Mouse (Mus musculus) erythroid progenitor cell, adult 5-6 weeks (primary cell): ENCODE results near the gene H2afv. TPM values are rescaled to one million over a fixed set of nuclear protein-coding genes. Genes with fewer than 3 reads are reported as not detected.
A peak's percentile ranks its signal among the peaks of the same experiment; 100 is the strongest.
"Not testable (repeated sequence)": the region's sequence is repeated elsewhere in the genome, so short reads cannot be mapped to it uniquely, and the experiment has no call there.

Source experiments
- ATAC-seq: replicated peaks from 2 replicates; pipeline ENCODE4 v1.8.0; 2016; ENCODE audit warnings: moderate number of reproducible peaks, mild to moderate bottlenecking, moderate TSS enrichment, inconsistent platforms; ENCODE audit not compliant: poor library complexity, low FRiP score, severe bottlenecking
- total RNA-seq, 2 experiments: library from RNA; stranded (forward) in 1 of 2; stranded (reverse) in 1 of 2; fragments of 150-400 nt in 1 of 2; fragments of 186-747, 209-891 nt in 1 of 2; gene quantifications; 2 replicates each; pipeline versions ENCODE4 v1.2.3 to v1.2.4; 2015 to 2017; ENCODE audit warnings: low replicate concordance in 2 of 2

The H2afv gene
- total RNA-seq, 2 experiments from 2014 or later = 160 to 209 TPM

- no peak for ATAC-seq
Measured at GRCm38 (mm10) chr11:6417490-6417889, 26.8 kb downstream of the H2afv start.

DNA sequence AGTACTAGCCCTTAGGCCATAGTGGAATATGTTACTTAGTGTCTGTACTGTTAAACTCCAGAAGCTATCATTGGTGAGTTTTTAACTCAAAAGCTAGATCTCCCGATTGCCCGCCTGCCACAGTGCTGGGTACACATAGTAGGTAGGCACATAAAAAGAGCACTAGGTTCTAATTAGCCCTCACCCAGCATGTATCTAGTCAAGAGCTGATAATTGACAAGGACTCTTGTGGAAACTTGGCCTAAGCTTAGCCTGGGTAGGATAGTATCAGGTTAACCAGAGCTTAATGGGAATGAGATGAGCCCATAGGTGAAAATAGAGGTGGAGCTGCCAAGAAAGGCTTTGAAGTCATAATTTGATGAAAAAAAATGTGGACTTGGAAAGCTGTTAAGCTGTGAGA lies 27.2 kb downstream of the H2afv start:
- no peak for ATAC-seq

DNA sequence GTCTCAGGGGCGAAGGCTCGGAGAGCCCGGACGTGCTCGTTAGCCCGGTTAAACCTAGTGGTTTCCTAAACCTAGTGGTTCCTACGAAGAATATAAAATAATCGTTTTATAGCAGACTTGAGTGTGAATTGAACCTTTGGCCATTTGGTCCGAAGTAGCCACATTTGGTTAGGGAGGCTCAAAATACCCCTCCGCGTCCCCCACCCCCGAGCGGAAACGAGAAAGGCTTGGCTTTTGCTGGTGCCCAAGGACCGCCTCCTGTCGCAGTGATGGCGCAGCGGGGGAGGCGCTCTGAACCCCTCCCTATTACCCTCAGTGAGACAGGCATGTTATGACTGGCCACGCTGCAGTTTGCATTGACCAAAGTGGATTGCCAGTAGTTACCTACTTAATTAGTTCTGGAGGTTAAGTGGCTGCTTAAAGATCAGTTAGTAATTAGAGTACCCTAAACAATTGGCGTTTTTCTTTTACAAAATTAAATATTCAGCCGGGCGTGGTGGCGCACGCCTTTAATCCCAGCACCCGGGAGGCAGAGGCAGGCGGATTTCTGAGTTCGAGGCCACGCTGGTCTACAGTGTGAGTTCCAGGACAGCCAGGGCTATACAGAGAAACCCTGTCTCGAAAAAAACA lies 27.7 kb downstream of the H2afv start:
- ATAC-seq = peak; percentile 83

DNA sequence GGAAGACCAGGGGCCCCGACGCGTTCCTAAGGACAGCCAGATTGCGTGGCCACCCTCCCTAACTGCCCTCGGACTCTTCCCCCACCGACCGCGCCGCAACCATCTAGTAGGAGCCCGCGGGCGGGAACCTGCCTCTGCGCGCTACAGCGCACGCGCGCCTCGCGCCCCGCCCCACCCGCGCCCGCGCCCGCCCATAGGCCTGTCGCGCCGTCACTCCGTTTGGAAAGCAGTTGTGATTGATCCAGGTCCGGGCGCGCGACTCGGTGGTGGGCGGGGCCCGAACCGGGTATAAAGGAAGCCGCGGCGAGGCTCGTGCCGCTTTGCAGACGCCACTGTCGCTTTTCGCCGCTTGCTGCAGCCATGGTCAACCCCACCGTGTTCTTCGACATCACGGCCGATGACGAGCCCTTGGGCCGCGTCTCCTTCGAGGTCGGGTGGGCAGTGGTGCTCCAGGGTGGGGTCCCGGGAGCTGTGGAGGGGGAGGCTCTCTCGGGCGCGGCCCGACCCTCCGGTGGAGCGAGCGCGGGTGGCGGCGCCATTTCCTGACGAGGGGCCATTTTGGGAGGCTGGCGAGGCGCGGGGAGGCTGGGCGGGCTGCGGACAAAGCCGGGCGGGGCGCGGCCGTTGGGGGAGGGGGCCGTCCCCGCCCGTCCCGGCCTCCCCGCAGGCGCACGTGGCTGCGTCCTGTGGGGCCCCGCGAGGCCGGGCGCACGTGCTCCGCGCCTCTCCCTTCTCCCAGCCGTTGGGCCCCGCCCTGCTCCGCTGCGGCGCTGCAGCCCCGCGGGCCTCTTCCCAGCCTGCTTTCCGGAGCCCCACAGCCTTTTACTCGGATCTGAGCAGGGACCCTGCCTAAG lies 28.5 kb downstream of the H2afv start:
- peak; percentile 83 for ATAC-seq

DNA sequence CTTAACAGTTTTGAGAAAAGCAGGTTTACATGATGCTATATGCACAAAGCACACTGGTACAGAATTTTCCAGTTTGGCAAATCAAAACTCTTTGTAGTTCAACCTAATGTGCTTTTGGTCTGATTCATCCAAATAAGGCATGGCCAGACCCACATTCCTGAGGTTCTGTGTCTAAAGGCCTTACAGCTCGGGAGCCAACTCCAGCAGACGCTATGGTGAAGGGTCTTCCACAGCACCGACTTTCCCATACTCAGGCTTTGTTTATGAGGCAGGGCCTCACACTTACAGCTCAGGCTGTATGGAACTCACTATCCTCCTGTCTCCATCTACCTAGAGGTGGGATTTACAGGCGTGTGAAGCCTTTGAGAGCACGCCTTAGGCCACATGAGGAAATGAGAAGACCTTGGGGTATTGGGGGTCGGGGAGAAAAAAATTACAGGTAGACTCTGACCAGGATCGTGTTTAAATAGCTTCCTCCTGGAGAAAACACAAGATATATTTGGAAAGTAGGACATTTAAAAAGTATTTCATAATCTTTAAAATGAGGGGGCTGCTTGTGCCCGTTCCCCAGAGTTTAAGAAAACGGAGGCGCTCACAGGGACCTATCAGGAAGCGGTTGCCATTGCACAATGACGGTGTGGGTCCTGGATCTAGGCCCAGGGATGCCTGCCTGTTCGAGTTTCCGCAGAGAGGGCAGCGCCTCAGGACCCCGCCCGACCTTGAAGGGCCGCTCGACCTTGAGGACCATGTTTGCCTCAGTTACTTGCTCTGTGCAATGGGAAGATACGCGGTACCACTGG lies 29.3 kb downstream of the H2afv start, which contains the start of gene Ppia:
Gene Ppia, plus strand, starts transcription at position 693 of the 800 bp plus-strand sequence.
- peak; percentile 47 for ATAC-seq

DNA sequence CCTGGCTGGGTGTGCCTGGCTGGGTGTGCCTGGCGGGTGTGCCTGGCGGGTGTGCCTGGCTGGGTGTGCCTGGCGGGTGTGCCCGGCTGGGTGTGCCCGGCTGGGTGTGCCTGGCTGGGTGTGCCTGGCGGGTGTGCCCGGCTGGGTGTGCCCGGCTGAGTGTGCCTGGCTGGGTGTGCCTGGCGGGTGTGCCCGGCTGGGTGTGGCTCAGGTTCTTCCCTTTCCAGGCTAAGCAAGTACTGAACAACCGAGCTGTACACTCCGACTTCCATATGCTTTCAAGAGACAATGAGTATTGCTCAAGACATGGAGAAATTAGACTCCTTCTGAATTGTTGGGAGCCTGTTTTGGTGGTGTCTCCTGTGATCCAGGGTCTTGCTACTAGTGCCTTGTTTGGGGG lies 31.0 kb downstream of the H2afv start:
- ATAC-seq = no peak

- ATAC-seq = no peak
Measured at GRCm38 (mm10) chr11:6411684-6412083, 32.6 kb downstream of the H2afv start.

- not testable (repeated sequence) for ATAC-seq
Measured at GRCm38 (mm10) chr11:6410755-6411154, 33.5 kb downstream of the H2afv start.

DNA sequence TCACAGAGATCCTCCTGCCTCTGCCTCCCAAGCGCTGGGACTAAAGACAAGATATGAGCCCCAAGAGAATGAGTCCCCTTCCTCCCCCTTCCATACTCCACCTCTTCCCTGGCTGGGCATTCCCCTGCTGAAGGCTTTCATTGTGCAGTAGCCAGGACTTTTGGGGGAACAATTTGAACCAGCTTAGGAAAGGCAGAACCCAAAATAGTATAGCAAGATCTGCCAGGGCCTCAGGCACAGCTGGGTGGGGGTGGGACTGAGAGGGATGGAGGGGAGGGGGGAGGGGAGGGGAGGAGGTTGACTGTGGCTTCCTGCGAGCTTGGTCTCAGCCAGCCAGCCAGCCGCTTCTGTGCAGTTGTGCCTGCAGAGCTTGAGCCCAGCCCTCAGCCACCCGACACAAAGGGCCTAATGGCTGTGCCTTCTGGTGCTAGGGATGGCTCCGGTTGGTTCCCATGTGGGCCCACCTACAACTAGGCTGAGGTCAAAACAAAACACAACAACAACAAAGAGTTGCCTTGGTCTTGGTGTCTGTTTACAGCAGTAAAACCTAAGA lies 34.1 kb downstream of the H2afv start:
- ATAC-seq = no peak

- no peak for ATAC-seq
Measured at GRCm38 (mm10) chr11:6407162-6407621, 37.1 kb downstream of the H2afv start.

- ATAC-seq = no peak; the same call in 1 of the 2 replicates
Measured at GRCm38 (mm10) chr11:6406251-6407161, 37.7 kb downstream of the H2afv start.

- no peak for ATAC-seq
Measured at GRCm38 (mm10) chr11:6405591-6406081, 38.6 kb downstream of the H2afv start.

- ATAC-seq = no peak
Measured at GRCm38 (mm10) chr11:6404699-6405566, 39.3 kb downstream of the H2afv start.

- ATAC-seq = no peak
Measured at GRCm38 (mm10) chr11:6403830-6404405, 40.3 kb downstream of the H2afv start.

GRCm38 (mm10) chr11:6402515-6403510 lies 41.4 kb downstream of the H2afv start:
- peak; percentile 64; the same call in 1 of the 2 replicates for ATAC-seq

DNA sequence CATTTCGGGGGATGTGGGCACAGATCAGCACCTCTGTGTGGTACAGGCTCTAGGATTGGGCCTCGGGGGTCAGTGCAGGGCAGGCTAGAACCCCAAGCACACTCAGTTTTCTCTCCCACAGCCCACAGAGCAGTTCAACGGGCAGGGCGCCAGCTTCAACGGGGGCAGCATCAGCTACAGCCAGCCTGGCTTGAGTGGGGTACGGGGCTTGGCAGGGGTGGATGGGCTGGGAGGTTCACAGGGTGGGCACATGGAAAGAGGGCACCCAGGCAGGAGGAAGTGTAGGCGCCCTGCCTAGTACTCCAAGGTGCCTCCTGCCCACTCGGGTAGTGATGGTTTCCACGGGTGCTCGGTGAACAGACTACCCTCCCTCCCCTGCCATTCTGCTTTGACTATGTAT lies 46.1 kb downstream of the H2afv start:
- ATAC-seq = no peak
